Mouse (Mus musculus): ENCODE measurements around the gene Eaf2. TPM values are rescaled to one million over a fixed set of nuclear protein-coding genes. Genes with fewer than 3 reads are reported as not detected.

The Eaf2 gene
- 8.5 and 8.6 TPM in 2 replicates for polyA plus RNA-seq (2015; fragmentation: Nextera tagmentation; extraction: Ambion mirVana)

- peak; percentile 100 for ATAC-seq (replicated peaks; ENCODE audit: low FRiP score)
- WGBS = under 1% methylated on average over 43 of the region's 43 CpGs
- H3K27ac ChIP-seq = peak within 1 kb of the TSS; percentile 88
Observed at GRCm38 (mm10) chr16:36874583-36875275, at the start of gene Eaf2, which contains the start of gene Golgb1. Gene Eaf2 (minus strand): TSS chr16:36875003. Gene Golgb1 (plus strand): TSS chr16:36875140.

GRCm38 (mm10) chr16:36924312-36924711 is 49.5 kb upstream of the Eaf2 start:
- Histone ChIP-seq H3K27ac (no peak overlapping the region), H3K9ac (no peak overlapping the region), H3K4me2 (no peak overlapping the region), H3K36me3 (peaks cover 93% of the 10 kb centered on the region), H3K4me3 (replicated peaks) (no peak overlapping the region), H3K4me1 (no peaks in the 10 kb centered on the region), H3K27me3 (no peaks in the 10 kb centered on the region), H3K9me3 (replicated peaks) (no peaks in the 10 kb centered on the region)
- 96% methylated on average over 8 of the region's 8 CpGs for WGBS
- no peak for ATAC-seq (replicated peaks; ENCODE audit: low FRiP score)

More at GRCm38 (mm10) chr16:36874583-36875275, at the start of gene Eaf2, which contains the start of gene Golgb1:
- H3K27me3 ChIP-seq = no peaks in the 10 kb centered on the region
- H3K9ac ChIP-seq = peak within 1 kb of the TSS; percentile 81
- peaks cover 20% of the 10 kb centered on the region for H3K36me3 ChIP-seq
- peaks cover 17% of the 10 kb centered on the region for H3K4me1 ChIP-seq
- no peaks in the 10 kb centered on the region for H3K9me3 ChIP-seq (replicated peaks)
- peak within 1 kb of the TSS; percentile 83 for H3K4me3 ChIP-seq (replicated peaks)
- peak within 1 kb of the TSS; percentile 66 for H3K4me2 ChIP-seq

- H3K27me3 ChIP-seq = no peaks in the 10 kb centered on the region
- H3K4me1 ChIP-seq = no peaks in the 10 kb centered on the region
- no peaks in the 10 kb centered on the region for H3K9me3 ChIP-seq (replicated peaks)
- no peak overlapping the region for H3K4me2 ChIP-seq
- H3K36me3 ChIP-seq = peaks cover 90% of the 10 kb centered on the region
- WGBS = 87% methylated on average over 6 of the region's 6 CpGs
- H3K4me3 ChIP-seq (replicated peaks) = no peak overlapping the region
- no peak overlapping the region for H3K9ac ChIP-seq
- ATAC-seq (replicated peaks; ENCODE audit: low FRiP score) = no peak
- no peak overlapping the region for H3K27ac ChIP-seq
Observed at GRCm38 (mm10) chr16:36921980-36922379, 47.2 kb upstream of the Eaf2 start.

GRCm38 (mm10) chr16:36921067-36921613 is 46.3 kb upstream of the Eaf2 start:
- Histone ChIP-seq H3K4me2 (no peak overlapping the region), H3K4me1 (no peaks in the 10 kb centered on the region), H3K36me3 (peaks cover 89% of the 10 kb centered on the region), H3K27ac (no peak overlapping the region), H3K27me3 (no peaks in the 10 kb centered on the region), H3K9ac (no peak overlapping the region), H3K9me3 (replicated peaks) (no peaks in the 10 kb centered on the region), H3K4me3 (replicated peaks) (no peak overlapping the region)
- WGBS = 95% methylated on average over 8 of the region's 8 CpGs
- no peak for ATAC-seq (replicated peaks; ENCODE audit: low FRiP score)

- peaks cover 89% of the 10 kb centered on the region for H3K36me3 ChIP-seq
Observed at GRCm38 (mm10) chr16:36920410-36920809, 45.6 kb upstream of the Eaf2 start.

GRCm38 (mm10) chr16:36918505-36918904 is 43.7 kb upstream of the Eaf2 start:
- H3K4me1 ChIP-seq = no peaks in the 10 kb centered on the region
- no peak for ATAC-seq (replicated peaks; ENCODE audit: low FRiP score)
- H3K9me3 ChIP-seq (replicated peaks) = no peaks in the 10 kb centered on the region
- H3K4me2 ChIP-seq = no peak overlapping the region
- H3K27ac ChIP-seq = no peak overlapping the region
- H3K27me3 ChIP-seq = no peaks in the 10 kb centered on the region
- no peak overlapping the region for H3K4me3 ChIP-seq (replicated peaks)
- H3K9ac ChIP-seq = no peak overlapping the region
- WGBS = 95% methylated on average over 10 of the region's 10 CpGs
- peaks cover 91% of the 10 kb centered on the region for H3K36me3 ChIP-seq

More at GRCm38 (mm10) chr16:36920410-36920809, 45.6 kb upstream of the Eaf2 start:
- Histone ChIP-seq H3K4me1 (no peaks in the 10 kb centered on the region), H3K9me3 (replicated peaks) (no peaks in the 10 kb centered on the region), H3K9ac (no peak overlapping the region), H3K27ac (no peak overlapping the region), H3K27me3 (no peaks in the 10 kb centered on the region), H3K4me3 (replicated peaks) (no peak overlapping the region), H3K4me2 (no peak overlapping the region)
- no peak for ATAC-seq (replicated peaks; ENCODE audit: low FRiP score)
- WGBS = 80% methylated on average over 3 of the region's 3 CpGs

- ATAC-seq (replicated peaks; ENCODE audit: low FRiP score) = no peak
- H3K4me3 ChIP-seq (replicated peaks) = no peak overlapping the region
- 56% methylated on average over 5 of the region's 5 CpGs for WGBS
- H3K4me2 ChIP-seq = no peak overlapping the region
- no peaks in the 10 kb centered on the region for H3K9me3 ChIP-seq (replicated peaks)
- H3K4me1 ChIP-seq = no peaks in the 10 kb centered on the region
- H3K9ac ChIP-seq = no peak overlapping the region
- no peaks in the 10 kb centered on the region for H3K27me3 ChIP-seq
- H3K27ac ChIP-seq = no peak overlapping the region
- peaks cover 89% of the 10 kb centered on the region for H3K36me3 ChIP-seq
Observed at GRCm38 (mm10) chr16:36914195-36914594, 39.4 kb upstream of the Eaf2 start.

GRCm38 (mm10) chr16:36912311-36912710 is 37.5 kb upstream of the Eaf2 start:
- H3K9ac ChIP-seq = no peak overlapping the region
- H3K9me3 ChIP-seq (replicated peaks) = no peaks in the 10 kb centered on the region
- peaks cover 86% of the 10 kb centered on the region for H3K36me3 ChIP-seq
- no peak overlapping the region for H3K27ac ChIP-seq
- 76% methylated on average over 13 of the region's 13 CpGs for WGBS
- H3K4me2 ChIP-seq = no peak overlapping the region
- no peak for ATAC-seq (replicated peaks; ENCODE audit: low FRiP score)
- H3K4me3 ChIP-seq (replicated peaks) = no peak overlapping the region
- no peaks in the 10 kb centered on the region for H3K4me1 ChIP-seq
- no peaks in the 10 kb centered on the region for H3K27me3 ChIP-seq

GRCm38 (mm10) chr16:36911909-36912308 is 37.1 kb upstream of the Eaf2 start:
- Histone ChIP-seq H3K4me1 (no peaks in the 10 kb centered on the region), H3K4me3 (replicated peaks) (no peak overlapping the region), H3K36me3 (peaks cover 86% of the 10 kb centered on the region), H3K4me2 (no peak overlapping the region), H3K27ac (no peak overlapping the region), H3K9ac (no peak overlapping the region), H3K9me3 (replicated peaks) (no peaks in the 10 kb centered on the region), H3K27me3 (no peaks in the 10 kb centered on the region)
- 88% methylated on average over 10 of the region's 10 CpGs for WGBS
- no peak for ATAC-seq (replicated peaks; ENCODE audit: low FRiP score)

GRCm38 (mm10) chr16:36903156-36903555 is 28.4 kb upstream of the Eaf2 start:
- H3K4me1 ChIP-seq = no peaks in the 10 kb centered on the region
- H3K4me2 ChIP-seq = no peak overlapping the region
- no peak overlapping the region for H3K9ac ChIP-seq
- H3K27me3 ChIP-seq = no peaks in the 10 kb centered on the region
- H3K36me3 ChIP-seq = peaks cover 76% of the 10 kb centered on the region
- 82% methylated on average over 5 of the region's 5 CpGs for WGBS
- H3K27ac ChIP-seq = no peak overlapping the region
- H3K4me3 ChIP-seq (replicated peaks) = no peak overlapping the region
- no peaks in the 10 kb centered on the region for H3K9me3 ChIP-seq (replicated peaks)
- ATAC-seq (replicated peaks; ENCODE audit: low FRiP score) = no peak

GRCm38 (mm10) chr16:36896712-36897111 is 21.9 kb upstream of the Eaf2 start:
- H3K4me3 ChIP-seq (replicated peaks) = no peak overlapping the region
- no peaks in the 10 kb centered on the region for H3K4me1 ChIP-seq
- H3K27ac ChIP-seq = no peak overlapping the region
- no peaks in the 10 kb centered on the region for H3K27me3 ChIP-seq
- no peak for ATAC-seq (replicated peaks; ENCODE audit: low FRiP score)
- WGBS = 95% methylated on average over 6 of the region's 6 CpGs
- H3K36me3 ChIP-seq = peaks cover 94% of the 10 kb centered on the region
- H3K4me2 ChIP-seq = no peak overlapping the region
- H3K9me3 ChIP-seq (replicated peaks) = no peaks in the 10 kb centered on the region
- no peak overlapping the region for H3K9ac ChIP-seq

- Histone ChIP-seq H3K9me3 (replicated peaks) (no peaks in the 10 kb centered on the region), H3K4me1 (no peaks in the 10 kb centered on the region), H3K4me2 (no peak overlapping the region), H3K27me3 (no peaks in the 10 kb centered on the region), H3K4me3 (replicated peaks) (no peak overlapping the region), H3K36me3 (peaks cover 90% of the 10 kb centered on the region), H3K9ac (no peak overlapping the region), H3K27ac (no peak overlapping the region)
- 82% methylated on average over 10 of the region's 10 CpGs for WGBS
- ATAC-seq (replicated peaks; ENCODE audit: low FRiP score) = no peak; the same call in 1 of the 2 replicates
Observed at GRCm38 (mm10) chr16:36893317-36893716, 18.5 kb upstream of the Eaf2 start.
